Mouse (Mus musculus): Measurements from ENCODE around the gene Sptbn1.

The Sptbn1 gene

DNA sequence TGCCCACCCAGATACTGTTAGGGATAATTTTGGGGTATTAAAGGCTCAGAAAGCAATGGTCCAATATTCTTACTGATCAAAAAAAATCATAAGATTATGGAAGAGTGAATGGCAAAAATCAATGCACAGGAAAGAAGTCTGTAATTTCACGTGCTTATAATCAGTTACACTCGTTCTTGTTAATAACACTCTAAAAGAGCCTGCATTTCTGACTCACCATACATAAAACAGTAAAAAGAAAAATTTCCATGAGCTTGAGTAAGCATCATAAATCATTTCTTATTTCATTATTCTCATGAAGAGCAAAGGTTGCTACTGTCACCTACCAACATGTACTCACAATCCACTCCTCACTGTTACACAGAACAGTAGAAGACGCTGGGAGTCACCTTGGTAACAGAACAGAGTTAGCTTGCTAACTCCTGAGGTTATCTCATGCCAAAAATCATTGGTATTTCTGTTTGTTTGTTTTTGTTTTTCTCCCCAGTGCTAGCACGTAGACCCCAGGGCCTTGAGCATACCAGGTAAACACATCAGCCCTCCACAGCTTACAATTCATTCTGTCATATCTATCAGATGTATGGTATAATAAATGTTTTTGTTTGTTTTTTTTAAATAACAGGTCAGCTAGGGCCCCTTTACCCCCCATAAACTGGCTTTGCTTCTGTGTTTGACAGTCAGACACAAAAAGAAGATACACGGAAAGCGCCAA, 57.7 kb downstream of the Sptbn1 start:
- no peak for DNase-seq

DNA sequence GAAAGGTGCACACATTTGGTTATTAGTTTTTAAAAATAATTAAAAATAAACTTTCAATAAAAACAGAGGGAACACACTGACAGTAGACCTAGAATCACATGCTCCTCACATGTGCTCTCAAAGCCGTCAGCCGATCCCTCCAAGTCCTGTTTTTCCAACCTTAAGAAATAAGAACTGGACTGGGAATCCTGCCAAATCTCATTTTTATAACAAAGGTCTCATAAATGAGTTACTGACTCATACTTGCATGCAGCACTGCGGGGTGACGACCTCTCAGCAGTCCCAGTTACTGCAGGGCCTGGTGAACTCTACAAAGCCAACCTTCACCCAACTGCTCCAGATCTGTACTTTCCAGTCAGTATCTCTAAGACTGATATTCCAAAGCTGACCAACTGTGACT, 58.5 kb downstream of the Sptbn1 start:
- DNase-seq, result peak; percentile 16 to 42

- DNase-seq, result no peak
Measured at GRCm38 (mm10) chr11:30204398-30204797, 63.6 kb downstream of the Sptbn1 start.

- DNase-seq, result no peak
Measured at GRCm38 (mm10) chr11:30200391-30200790, 67.6 kb downstream of the Sptbn1 start.

GRCm38 (mm10) chr11:30198091-30198675, 69.8 kb downstream of the Sptbn1 start:
- DNase-seq, result peak; percentile 74 to 76

- peak; percentile 78 to 81 for DNase-seq
Measured at GRCm38 (mm10) chr11:30197564-30198090, 70.3 kb downstream of the Sptbn1 start.

DNA sequence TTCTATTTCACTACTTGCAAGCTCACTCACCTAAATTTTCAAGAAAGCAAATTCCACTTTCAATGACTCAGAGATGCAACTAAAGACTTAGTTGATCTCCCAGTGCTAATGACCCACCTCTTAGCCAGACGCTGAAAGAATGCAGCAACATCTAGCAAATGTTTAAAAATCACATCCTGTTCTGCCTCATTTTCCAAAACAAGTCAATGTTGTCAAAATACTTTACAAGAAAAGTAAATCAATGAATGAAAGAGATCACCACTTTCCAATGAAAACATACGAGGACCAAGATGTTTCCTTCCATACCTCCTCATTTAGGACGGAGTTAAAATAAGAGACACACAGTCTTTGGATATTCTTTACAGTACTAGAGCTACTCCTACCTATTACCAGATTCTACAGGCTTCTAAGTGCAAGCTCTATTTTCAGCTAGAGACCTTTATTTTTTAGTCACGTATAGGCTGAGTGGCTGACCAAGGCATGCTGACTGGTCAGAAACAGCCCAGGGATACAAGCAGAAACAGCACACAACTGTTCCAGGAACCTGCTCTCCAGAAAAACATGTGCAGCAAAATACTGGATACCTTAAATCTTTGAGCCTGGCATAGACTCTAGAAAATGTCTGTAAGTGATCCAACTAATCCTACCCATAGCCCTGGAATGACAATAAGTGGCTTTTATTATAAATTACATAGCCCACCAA, 71.5 kb downstream of the Sptbn1 start:
- no peak for DNase-seq

- no peak for DNase-seq
Measured at GRCm38 (mm10) chr11:30195756-30196155, 72.2 kb downstream of the Sptbn1 start.

DNA sequence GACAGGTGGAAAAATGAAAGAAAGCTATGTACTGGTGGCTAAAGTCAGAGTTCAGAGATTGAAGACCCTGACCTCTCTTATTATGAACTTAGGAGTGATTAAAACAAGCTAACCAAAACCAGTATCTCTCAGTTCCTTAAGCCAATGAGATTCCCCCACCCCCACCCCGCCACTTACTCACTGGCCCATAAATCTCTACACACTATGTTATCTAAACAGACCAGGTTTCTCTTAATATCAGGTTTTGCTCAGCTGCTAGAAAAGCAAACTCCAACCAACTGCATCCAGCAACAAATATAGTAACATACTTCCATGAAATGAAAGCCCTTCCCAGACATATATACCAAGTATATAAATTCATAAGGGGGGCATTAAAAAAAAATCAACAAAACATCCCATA, 73.2 kb downstream of the Sptbn1 start:
- DNase-seq, result no peak

GRCm38 (mm10) chr11:30190959-30191358, 77.0 kb downstream of the Sptbn1 start:
- DNase-seq, result no peak

DNA sequence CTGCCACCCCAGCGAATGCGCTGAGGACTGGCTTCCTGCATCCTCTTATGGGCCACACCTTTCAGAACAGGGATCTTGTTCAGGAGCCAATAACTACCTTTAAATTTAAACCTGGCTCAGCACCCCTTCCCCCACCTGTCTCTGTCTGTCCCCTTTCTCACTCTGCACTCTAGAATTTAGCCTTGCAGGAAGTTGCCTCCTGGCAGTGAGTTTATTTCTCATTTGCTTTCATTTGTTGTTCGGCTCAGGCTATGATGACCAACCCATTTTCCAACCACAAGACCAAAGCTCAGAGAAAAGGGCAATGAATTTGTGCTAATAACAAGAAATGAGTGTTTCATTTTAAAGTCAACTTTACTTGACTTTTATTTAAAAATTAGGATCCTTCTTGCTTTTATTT, 77.9 kb downstream of the Sptbn1 start:
- DNase-seq, result no peak

- DNase-seq, result peak; percentile 35 to 49
Measured at GRCm38 (mm10) chr11:30186902-30187470, 81.0 kb downstream of the Sptbn1 start.

GRCm38 (mm10) chr11:30184527-30184926, 83.4 kb downstream of the Sptbn1 start:
- DNase-seq, result no peak

GRCm38 (mm10) chr11:30182716-30183411, 85.1 kb downstream of the Sptbn1 start:
- DNase-seq, result no peak

DNA sequence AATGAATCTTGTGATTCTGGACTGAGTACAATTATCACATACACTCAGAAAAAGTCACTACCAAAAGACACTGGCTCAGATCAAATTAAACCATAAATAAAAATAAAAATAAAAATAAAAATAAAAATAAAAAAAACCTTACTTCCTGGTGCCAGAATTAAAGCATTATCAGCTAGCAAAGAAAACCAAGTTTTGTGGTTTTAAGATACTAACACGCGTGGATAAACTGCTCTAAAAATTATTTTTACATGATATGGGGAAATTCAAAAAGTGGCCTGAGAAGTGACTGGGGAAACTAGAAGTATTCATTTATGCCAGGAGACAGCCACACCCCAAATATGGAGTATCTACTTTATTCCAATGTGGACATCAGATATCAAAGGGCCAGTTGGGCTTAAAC, 89.8 kb downstream of the Sptbn1 start:
- no peak for DNase-seq

GRCm38 (mm10) chr11:30177145-30177840, 90.7 kb downstream of the Sptbn1 start:
- DNase-seq, result no peak

DNA sequence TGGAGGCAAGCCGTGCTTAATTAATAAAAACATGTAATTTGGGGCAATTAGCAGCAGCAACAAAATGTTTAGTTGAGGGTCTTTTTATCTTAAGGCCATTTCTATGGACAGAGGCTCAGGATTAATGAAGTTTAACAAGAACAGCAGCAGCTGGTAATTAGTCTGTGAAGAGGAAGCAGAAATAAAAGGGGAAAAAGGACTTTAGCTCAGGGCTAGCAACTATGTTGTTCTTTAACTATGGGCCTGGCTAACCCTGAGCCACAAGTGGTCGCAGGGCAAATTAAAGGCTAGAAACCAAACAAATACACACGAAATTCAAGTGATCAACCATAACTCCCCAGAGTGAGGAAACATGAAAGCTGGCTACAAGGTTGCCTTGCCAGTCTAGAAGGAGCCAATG, 91.9 kb downstream of the Sptbn1 start:
- DNase-seq, result no peak

GRCm38 (mm10) chr11:30175623-30176022, 92.4 kb downstream of the Sptbn1 start:
- no peak for DNase-seq

DNA sequence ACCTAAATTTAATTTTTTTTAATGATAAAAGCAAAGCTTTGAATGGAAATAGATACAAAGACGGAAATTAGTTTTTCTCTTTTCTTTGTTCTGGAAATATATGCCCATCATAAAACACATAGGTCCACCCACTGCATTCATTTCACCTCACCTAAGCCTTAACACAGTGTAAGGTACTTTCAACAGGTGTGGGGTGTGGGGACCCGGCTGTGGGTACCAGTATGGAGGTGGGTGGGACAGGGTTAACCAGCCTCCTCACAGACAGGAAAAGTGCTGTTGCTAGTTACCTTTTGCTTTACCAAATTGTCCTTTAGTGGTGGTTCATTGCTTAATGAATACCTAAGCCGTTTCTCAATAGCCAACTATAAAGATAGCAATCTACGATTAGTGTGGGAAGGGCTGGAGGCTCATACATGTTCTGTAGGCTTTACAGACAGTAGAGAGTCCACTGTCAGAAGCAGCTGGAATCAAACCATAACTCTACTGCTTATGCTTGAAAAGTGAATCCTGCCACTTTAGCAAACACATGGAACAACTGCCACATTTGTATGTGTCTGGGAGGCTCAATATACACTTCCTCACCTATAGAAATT, 96.3 kb downstream of the Sptbn1 start:
- no peak for DNase-seq

DNA sequence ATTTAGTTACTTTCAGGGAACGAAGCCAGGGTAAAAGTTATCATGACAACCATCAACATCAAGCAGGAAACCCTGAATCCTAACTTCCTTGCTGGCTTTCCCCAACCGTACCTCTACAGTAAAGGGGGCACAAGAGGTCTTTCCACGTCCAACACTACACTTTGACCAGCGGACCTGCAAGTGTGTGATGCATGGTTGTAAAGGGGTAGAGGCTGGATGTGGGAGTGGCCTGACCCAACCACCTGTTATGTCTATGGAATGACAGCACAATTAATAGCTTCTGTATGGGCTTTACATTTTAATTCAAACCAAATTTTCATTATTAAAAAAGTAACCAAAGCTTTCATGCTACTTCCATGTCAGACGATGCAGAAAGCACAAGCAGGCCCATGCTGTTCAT, 96.8 kb downstream of the Sptbn1 start:
- no peak for DNase-seq

DNA sequence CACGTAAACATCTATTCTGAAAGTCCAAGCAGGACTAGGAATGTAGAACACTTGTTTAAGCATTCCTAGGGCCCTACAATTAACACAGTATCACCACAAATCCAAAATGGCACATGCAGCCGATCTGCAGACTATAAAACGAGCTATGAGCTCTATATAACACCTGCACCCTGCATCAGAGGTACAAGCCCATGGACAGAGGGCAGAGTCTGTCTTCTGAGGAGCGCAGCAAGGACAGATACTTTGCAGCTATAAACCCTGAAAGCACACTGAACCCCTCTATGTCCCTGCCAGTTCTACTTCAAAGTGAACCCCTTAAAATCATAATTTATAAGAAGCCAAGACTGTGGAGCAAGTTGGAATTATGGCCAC, 101.4 kb downstream of the Sptbn1 start:
- DNase-seq, result no peak

Measured in lung, postnatal 4 days (tissue).